Mouse (Mus musculus): ENCODE results near the gene Chrng.

Gene Chrng

GRCm38 (mm10) chr1:87198119-87199065, 6.1 kb upstream of the Chrng start:
- DNase-seq (ENCODE audit: low spot score in 2 of 2): no peak

- no peak for DNase-seq (ENCODE audit: low spot score in 2 of 2)
Observed at GRCm38 (mm10) chr1:87200811-87201210, 3.6 kb upstream of the Chrng start.

DNA sequence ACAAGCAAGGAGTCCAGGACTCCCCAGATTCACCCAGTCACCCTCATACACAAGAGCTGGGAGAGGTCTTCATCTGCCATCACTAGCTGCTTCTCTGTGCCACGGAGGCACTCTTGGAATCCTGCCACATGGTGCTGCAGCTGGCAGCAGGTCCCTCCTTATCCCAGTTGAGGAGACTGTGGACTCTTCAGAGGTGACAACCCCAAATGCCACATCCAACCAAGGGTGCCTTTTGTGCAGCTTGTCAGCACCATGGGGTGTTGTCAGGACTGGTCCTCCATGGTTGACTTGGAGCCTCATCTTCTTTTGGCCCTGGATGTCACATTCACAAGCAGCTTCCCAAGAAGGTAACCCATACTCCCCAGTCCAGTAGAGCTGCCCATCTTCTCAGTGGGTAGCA, 2.6 kb upstream of the Chrng start:
- DNase-seq (ENCODE audit: low spot score in 2 of 2): no peak

DNA sequence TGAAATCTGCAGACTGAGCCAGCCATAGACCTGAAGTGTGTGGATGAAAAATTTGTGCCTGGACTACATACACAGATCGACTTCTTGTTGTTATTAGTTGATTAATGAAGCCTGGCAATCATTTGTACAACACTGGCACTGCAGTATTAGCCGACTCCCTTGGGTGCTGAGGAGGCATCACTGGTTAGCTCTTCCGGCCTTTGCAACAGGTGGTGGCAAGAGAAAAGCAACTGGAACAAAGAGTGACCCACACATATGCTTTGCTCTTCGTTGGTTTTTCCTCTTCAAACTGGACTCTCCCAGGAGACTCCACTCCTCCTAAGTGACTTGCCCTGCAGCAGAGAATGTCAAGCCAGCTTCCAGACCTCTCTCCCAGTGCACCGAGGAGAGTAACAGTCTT, 678 bp upstream of the Chrng start:
- DNase-seq (ENCODE audit: low spot score in 2 of 2): no peak

- no peak for DNase-seq (ENCODE audit: low spot score in 2 of 2)
Observed at GRCm38 (mm10) chr1:87205038-87205437, 581 bp downstream of the Chrng start.

DNA sequence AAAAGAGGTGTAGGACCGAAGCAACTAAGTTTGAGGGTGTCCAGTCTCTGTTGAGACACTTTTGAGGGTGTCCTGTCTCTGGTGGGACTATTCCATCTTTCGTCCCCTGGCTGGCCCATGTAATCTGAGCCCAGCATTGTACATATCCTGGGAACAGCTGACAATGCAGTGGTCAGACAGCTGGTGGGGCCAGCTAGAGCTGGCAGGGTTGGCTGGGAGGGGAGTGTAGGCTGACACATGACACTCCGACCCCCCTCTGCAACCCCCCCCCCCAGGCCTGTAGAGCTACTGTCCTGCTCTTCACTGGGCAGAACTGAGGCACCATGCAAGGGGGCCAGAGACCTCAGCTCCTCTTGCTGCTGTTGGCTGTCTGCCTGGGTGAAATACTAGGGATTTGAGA, 1.0 kb downstream of the Chrng start:
- no peak for DNase-seq (ENCODE audit: low spot score in 2 of 2)

- DNase-seq (ENCODE audit: low spot score in 2 of 2): no peak
Observed at GRCm38 (mm10) chr1:87206339-87206738, 1.9 kb downstream of the Chrng start.

DNA sequence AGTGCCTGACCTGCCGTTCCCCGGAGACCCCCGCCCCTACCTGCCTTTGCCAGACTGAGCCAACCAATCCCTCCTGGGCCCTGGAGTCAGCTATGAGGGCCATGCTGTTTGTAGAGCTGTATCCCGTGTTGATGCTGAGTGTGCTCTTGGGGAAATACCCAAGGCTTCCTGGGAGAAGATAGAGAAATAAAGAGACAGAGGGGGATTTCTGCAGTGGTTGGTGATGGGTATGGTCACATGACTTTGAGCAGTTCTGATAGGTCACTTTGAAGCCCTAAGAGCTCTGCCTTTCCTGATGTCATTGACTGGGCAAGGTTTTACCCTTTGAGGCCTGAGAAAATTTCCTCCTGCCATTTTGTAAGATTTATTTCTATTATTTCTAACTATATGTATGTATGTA, 7.0 kb downstream of the Chrng start:
- DNase-seq (ENCODE audit: low spot score in 2 of 2): no peak

- DNase-seq (ENCODE audit: low spot score in 2 of 2): peak; percentile 96 to 97
Observed at GRCm38 (mm10) chr1:87213735-87214704, 9.6 kb downstream of the Chrng start, which contains the start of gene Eif4e2. TSS of gene Eif4e2 (plus strand) at chr1:87213914.

- DNase-seq (ENCODE audit: low spot score in 2 of 2): no peak
Observed at GRCm38 (mm10) chr1:87214748-87215147, 10.3 kb downstream of the Chrng start.

DNA sequence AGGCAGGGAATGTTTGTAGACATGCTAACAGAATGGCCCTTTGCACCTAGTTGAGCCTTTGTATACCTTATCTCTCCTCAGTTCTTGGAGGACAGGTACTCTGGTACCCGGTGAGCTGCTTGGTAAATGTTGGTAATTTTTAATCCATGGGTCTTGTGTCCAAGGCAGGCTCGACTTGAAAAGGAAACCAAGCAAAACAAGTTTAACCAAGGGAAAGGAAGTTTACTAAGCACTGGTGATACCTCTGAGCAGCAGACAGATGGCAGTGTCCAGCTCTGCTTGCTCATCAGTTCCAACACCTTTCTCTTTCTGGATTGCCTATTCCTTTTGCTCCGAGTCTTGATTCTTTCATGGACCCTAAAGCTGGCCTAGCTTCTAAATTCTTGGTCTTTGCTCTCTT, 13.5 kb downstream of the Chrng start:
- DNase-seq (ENCODE audit: low spot score in 2 of 2): no peak

DNA sequence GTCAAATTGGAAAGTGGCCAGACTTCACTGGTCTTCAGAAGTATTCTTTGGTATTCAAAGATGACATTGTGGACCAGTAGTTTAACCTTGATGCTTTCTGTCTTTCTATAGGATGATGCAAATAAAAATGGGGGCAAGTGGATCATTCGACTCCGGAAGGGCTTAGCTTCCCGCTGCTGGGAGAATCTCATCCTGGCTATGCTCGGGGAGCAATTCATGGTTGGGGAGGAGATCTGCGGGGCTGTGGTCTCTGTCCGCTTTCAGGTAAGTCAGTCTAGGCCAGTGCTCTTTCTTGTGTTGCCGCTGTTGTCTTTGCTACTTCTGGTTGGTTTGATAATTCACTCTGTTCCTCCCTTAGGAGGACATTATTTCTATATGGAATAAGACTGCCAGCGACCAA, 21.3 kb downstream of the Chrng start:
- DNase-seq (ENCODE audit: low spot score in 2 of 2): no peak

- no peak for DNase-seq (ENCODE audit: low spot score in 2 of 2)
Observed at GRCm38 (mm10) chr1:87226409-87227159, 22.1 kb downstream of the Chrng start.

DNA sequence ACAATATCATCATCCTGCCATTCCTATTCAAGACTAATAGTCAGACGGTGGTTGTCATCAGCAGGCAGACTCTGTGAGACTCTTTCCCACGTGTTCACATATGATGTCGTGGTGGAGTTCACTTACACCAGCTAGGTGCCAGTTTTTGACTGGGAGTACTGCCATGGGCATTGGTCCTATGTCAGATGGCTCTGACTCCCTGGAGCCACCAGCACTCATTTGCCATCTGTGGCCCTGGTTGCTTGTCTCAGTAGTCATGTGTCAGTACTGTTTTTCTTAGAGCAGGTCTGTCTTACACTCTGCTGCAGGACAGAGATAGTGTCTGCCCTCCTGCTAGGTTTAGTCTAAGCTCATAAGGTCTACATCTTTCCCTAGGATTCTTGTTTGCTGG, 22.7 kb downstream of the Chrng start:
- DNase-seq (ENCODE audit: low spot score in 2 of 2): no peak

- no peak for DNase-seq (ENCODE audit: low spot score in 2 of 2)
Observed at GRCm38 (mm10) chr1:87230606-87231005, 26.1 kb downstream of the Chrng start.

DNA sequence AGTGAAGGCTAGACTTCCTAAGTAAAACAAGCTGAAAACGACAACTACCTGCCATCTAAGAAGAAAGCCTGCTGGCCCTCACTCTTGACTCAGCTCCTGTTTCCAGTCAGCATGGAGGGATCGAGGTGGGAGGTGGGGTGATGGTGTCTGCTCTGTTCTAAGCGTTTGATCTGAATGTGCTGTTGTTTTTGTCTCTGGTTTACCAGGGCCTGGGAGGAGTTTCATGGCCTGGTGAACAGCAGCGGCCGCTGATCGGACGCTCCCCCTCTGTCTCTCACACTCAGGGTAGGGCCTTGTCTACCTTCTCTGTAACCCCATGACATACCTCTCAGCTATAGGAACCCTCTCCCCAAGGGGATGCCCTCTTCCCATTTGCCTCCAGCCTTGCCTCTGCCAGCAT, 27.7 kb downstream of the Chrng start:
- DNase-seq (ENCODE audit: low spot score in 2 of 2): no peak

DNA sequence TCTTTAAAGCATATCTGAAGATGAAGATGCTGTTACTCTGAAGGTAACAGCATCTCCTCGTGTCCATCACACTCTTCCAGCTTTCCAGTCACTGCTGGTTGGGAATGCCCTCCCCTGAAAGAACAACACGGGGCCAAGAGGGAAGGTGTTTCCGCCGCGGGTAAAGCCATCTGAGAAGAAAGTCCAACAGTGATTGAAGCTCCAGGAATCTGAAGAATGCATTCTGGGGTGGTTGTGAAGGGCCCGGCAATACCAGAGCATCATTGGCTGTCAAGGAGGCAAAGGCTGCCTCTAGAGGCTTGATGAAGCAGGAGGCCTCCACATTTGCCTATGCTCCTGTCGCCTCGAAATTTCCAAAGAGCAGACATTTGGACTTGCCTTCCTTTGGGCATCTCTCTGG, 34.6 kb downstream of the Chrng start:
- no peak for DNase-seq (ENCODE audit: low spot score in 2 of 2)

- DNase-seq (ENCODE audit: low spot score in 2 of 2): no peak
Observed at GRCm38 (mm10) chr1:87243021-87243420, 38.6 kb downstream of the Chrng start.

- DNase-seq (ENCODE audit: low spot score in 2 of 2): no peak
Observed at GRCm38 (mm10) chr1:87245430-87245829, 41.0 kb downstream of the Chrng start.

DNA sequence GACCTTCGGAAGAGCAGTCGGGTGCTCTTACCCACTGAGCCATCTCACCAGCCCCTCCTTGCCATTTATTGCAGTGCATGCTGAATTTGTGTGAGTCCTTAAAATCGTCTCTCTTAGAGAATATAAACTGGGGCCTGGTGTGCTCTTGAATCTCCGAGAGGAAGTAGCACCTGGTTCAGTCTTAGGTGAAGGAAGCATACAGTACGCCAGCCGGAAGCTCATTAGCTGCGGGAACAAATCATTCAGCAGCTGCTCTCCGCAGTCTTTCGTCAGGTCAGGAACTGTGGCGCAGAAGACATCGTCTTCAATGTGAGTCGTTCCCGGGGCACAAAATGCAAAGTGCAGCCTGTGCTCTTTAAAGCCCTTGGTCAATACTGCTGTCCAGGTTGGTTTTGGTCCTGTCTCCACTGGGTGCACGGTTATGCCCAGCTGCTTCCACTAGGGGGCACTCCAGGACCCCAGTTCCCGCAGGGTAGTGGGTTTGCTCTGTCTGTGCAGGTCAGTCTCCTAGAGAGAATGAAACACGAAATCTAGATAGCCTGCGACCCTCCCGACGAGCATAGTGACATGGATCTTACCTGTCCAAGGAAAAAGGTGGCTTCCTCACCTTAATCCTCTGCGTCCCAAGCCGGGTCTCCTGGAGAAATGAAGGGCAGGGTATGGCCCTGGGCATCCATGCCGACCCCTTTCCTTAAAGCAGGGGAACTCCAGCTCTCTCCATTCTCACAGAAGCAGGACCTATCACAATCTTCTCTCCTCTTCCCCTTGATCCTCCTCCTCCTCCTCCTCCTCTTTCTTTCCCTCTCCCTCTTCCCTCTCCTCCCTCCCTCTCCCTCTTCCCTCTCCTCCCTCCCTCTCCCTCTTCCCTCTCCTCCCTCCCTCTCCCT, 41.7 kb downstream of the Chrng start:
- DNase-seq (ENCODE audit: low spot score in 2 of 2): peak; percentile 76 to 86

All from right cerebral cortex, postnatal 10 days (tissue).